Mouse (Mus musculus) limb, embryonic 14.5 days (tissue): Measurements from ENCODE around the gene Crybg2. TPM values are rescaled to one million over a fixed set of nuclear protein-coding genes. Genes with fewer than 3 reads are reported as not detected.

ENCODE experiments used
- ATAC-seq: fragments of 200-750 bp; cut with Nextera tagmentation; 2 replicates; pipeline ENCODE4 v1.8.0; 2017; ENCODE audit warnings: low read depth, moderate number of reproducible peaks, moderate TSS enrichment; ENCODE audit not compliant: low FRiP score
- DNase-seq: peaks from one replicate; pipeline ENCODE4 v3.0.0-alpha.2; 2015; ENCODE audit warnings: low spot score
- H3K27ac ChIP-seq: fragments of 300-500 bp; sonication (generic); replicated peaks from 2 replicates; pipeline ENCODE4 v1.5.1; 2014; ENCODE audit warnings: low read depth, mild to moderate bottlenecking, low read length, moderate library complexity, mixed read lengths
- H3K27me3 ChIP-seq: fragments of 300-500 bp; sonication (generic); 2 replicates; pipeline ENCODE4 v1.6.1; 2014; ENCODE audit warnings: low read length, mixed read lengths; ENCODE audit not compliant: control insufficient read depth, insufficient read depth
- H3K36me3 ChIP-seq: fragments of 300-500 bp; sonication (generic); 2 replicates; pipeline ENCODE4 v1.6.1; 2014; ENCODE audit warnings: mild to moderate bottlenecking, low read length, moderate library complexity, mixed read lengths; ENCODE audit not compliant: control insufficient read depth, insufficient read depth
- H3K4me1 ChIP-seq: fragments of 300-500 bp; sonication (generic); 2 replicates; pipeline ENCODE4 v1.6.1; 2014; ENCODE audit warnings: antibody characterized with exemption, low read length, mixed read lengths; ENCODE audit not compliant: control insufficient read depth, insufficient read depth
- H3K4me2 ChIP-seq: fragments of 300-500 bp; sonication (generic); replicated peaks from 2 replicates; pipeline ENCODE4 v1.6.1; 2014; ENCODE audit warnings: low read depth, mild to moderate bottlenecking, low read length, moderate library complexity; ENCODE audit not compliant: severe bottlenecking
- H3K4me3 ChIP-seq: fragments of 300-500 bp; sonication (generic); replicated peaks from 2 replicates; pipeline ENCODE4 v1.5.1; 2014; ENCODE audit warnings: low read length
- H3K9ac ChIP-seq: fragments of 300-500 bp; sonication (generic); 2 replicates; pipeline ENCODE4 v1.6.1; 2014; ENCODE audit warnings: mild to moderate bottlenecking, low read depth, low read length, moderate library complexity; ENCODE audit not compliant: severe bottlenecking
- H3K9me3 ChIP-seq: fragments of 300-500 bp; sonication (generic); 2 replicates; pipeline ENCODE4 v1.6.1; 2016; ENCODE audit warnings: low read length; ENCODE audit not compliant: control insufficient read depth
- POLR2A ChIP-seq: fragments of 200-500 bp; IDR thresholded peaks from 2 replicates; pipeline ENCODE4 v1.8.0; 2012; ENCODE audit warnings: inconsistent platforms, mild to moderate bottlenecking, moderate library complexity, borderline replicate concordance; ENCODE audit not compliant: insufficient read depth, insufficient read length; ENCODE audit errors: extremely low read depth
- WGBS: fragments of 180-500 bp; shearing (Covaris S2); extraction: QIAGEN DNeasy Blood & Tissue Kit; methylation state at CpG from one replicate; pipeline ENCODE4 v1.1.7; 2014; 5-methylcytosine and 5-hydroxymethylcytosine counted together
- polyA plus RNA-seq, 2 experiments: library from polyadenylated mRNA; depleted of rRNA in 1 of 2; stranded (reverse) in 1 of 2; unstranded in 1 of 2; fragments of >200 nt; fragmentation: Nextera tagmentation in 1 of 2; extraction: Ambion mirVana in 1 of 2; gene quantifications; 2 replicates each; pipeline versions ENCODE4 v1.2.1 to v1.2.3; 2012 to 2014

Gene Crybg2
- polyA plus RNA-seq, 2 experiments = 11.3 to 12.3 TPM

- Histone ChIP-seq H3K27me3 (no peaks in the 10 kb centered on the region), H3K27ac (no peak overlapping the region), H3K4me1 (peaks cover 19% of the 10 kb centered on the region), H3K36me3 (peaks cover 17% of the 10 kb centered on the region), H3K9ac (no peak overlapping the region), H3K4me3 (no peak overlapping the region), H3K4me2 (no peak overlapping the region), H3K9me3 (no peaks in the 10 kb centered on the region)
- ATAC-seq (no peak), DNase-seq (no peak)
- no peak for TF ChIP-seq POLR2A
- WGBS = 74% methylated on average over 8 of the region's 8 CpGs
Measured at GRCm38 (mm10) chr4:134132519-134133095, 72.0 kb downstream of the Crybg2 start.

- Histone ChIP-seq H3K9me3 (no peaks in the 10 kb centered on the region), H3K4me2 (no peak overlapping the region), H3K27me3 (no peaks in the 10 kb centered on the region), H3K9ac (no peak overlapping the region), H3K36me3 (peaks cover 13% of the 10 kb centered on the region), H3K4me1 (peaks cover 7% of the 10 kb centered on the region), H3K4me3 (no peak overlapping the region), H3K27ac (no peak overlapping the region)
- DNase-seq (no peak), ATAC-seq (no peak)
- 16% methylated on average over 3 of the region's 3 CpGs for WGBS
- TF ChIP-seq POLR2A = no peak
Measured at GRCm38 (mm10) chr4:134136280-134136926, 75.8 kb downstream of the Crybg2 start.

GRCm38 (mm10) chr4:134138857-134139256, 78.2 kb downstream of the Crybg2 start:
- no peak for TF ChIP-seq POLR2A
- Histone ChIP-seq H3K4me2 (no peak overlapping the region), H3K9ac (no peak overlapping the region), H3K36me3 (peaks cover 7% of the 10 kb centered on the region), H3K9me3 (no peaks in the 10 kb centered on the region), H3K27ac (no peak overlapping the region), H3K4me3 (no peak overlapping the region), H3K27me3 (no peaks in the 10 kb centered on the region), H3K4me1 (peaks cover 7% of the 10 kb centered on the region)
- DNase-seq = no peak
- 89% methylated on average over 2 of the region's 2 CpGs for WGBS
- no peak for ATAC-seq

Other genes starting within 250 kb of the Crybg2 start
- 25.1 and 28.4 TPM in 2 replicates for gene Rps6ka1, start 173.0 kb upstream of the Crybg2 start, polyA plus RNA-seq (2012; rRNA removed)
- 33.8 and 41.7 TPM in 2 replicates for gene Rps6ka1, start 173.0 kb upstream of the Crybg2 start, polyA plus RNA-seq (2014; fragmentation: Nextera tagmentation; extraction: Ambion mirVana)
- gene Hmgn2, start 92.2 kb upstream of the Crybg2 start, polyA plus RNA-seq (2012; rRNA removed) = 606 and 861 TPM in 2 replicates
- 2,302 and 2,334 TPM in 2 replicates for gene Hmgn2, start 92.2 kb upstream of the Crybg2 start, polyA plus RNA-seq (2014; fragmentation: Nextera tagmentation; extraction: Ambion mirVana)
- 47.6 and 54.0 TPM in 2 replicates for gene Dhdds, start 59.9 kb upstream of the Crybg2 start, polyA plus RNA-seq (2012; rRNA removed)
- 45.1 and 47.2 TPM in 2 replicates for gene Dhdds, start 59.9 kb upstream of the Crybg2 start, polyA plus RNA-seq (2014; fragmentation: Nextera tagmentation; extraction: Ambion mirVana)
- gene Lin28a, start 42.0 kb upstream of the Crybg2 start, polyA plus RNA-seq (2012; rRNA removed) = 0.11 and 0.37 TPM in 2 replicates
- gene Lin28a, start 42.0 kb upstream of the Crybg2 start, polyA plus RNA-seq (2014; fragmentation: Nextera tagmentation; extraction: Ambion mirVana) = 0.07 TPM in 1 of 2 replicates, not detected in the other
- 0.04 and 0.08 TPM in 2 replicates for gene Zfp683, start 7.0 kb upstream of the Crybg2 start, polyA plus RNA-seq (2012; rRNA removed)
- gene Zfp683, start 7.0 kb upstream of the Crybg2 start, polyA plus RNA-seq (2014; fragmentation: Nextera tagmentation; extraction: Ambion mirVana) = not detected in 2 replicates
- 9.0 and 10.3 TPM in 2 replicates for gene Cd52, start 34.3 kb downstream of the Crybg2 start, polyA plus RNA-seq (2012; rRNA removed)
- gene Cd52, start 34.3 kb downstream of the Crybg2 start, polyA plus RNA-seq (2014; fragmentation: Nextera tagmentation; extraction: Ambion mirVana) = 15.5 and 18.1 TPM in 2 replicates
- gene Ubxn11, start 41.8 kb downstream of the Crybg2 start, polyA plus RNA-seq (2012; rRNA removed) = 21.9 and 24.1 TPM in 2 replicates
- 7.6 and 12.0 TPM in 2 replicates for gene Ubxn11, start 41.8 kb downstream of the Crybg2 start, polyA plus RNA-seq (2014; fragmentation: Nextera tagmentation; extraction: Ambion mirVana)
- 325 and 365 TPM in 2 replicates for gene Sh3bgrl3, start 68.0 kb downstream of the Crybg2 start, polyA plus RNA-seq (2012; rRNA removed)
- gene Sh3bgrl3, start 68.0 kb downstream of the Crybg2 start, polyA plus RNA-seq (2014; fragmentation: Nextera tagmentation; extraction: Ambion mirVana) = 532 and 538 TPM in 2 replicates
- gene Cep85, start 126.3 kb downstream of the Crybg2 start, polyA plus RNA-seq (2012; rRNA removed) = 22.4 and 32.2 TPM in 2 replicates
- 40.3 and 46.5 TPM in 2 replicates for gene Cep85, start 126.3 kb downstream of the Crybg2 start, polyA plus RNA-seq (2014; fragmentation: Nextera tagmentation; extraction: Ambion mirVana)
- not detected in 2 replicates for gene Gm7534, start 142.2 kb downstream of the Crybg2 start, polyA plus RNA-seq (2012; rRNA removed)
- not detected in 2 replicates for gene Gm7534, start 142.2 kb downstream of the Crybg2 start, polyA plus RNA-seq (2014; fragmentation: Nextera tagmentation; extraction: Ambion mirVana)
- gene Catsper4, start 166.6 kb downstream of the Crybg2 start, polyA plus RNA-seq (2012; rRNA removed) = 0.06 and 0.16 TPM in 2 replicates
- not detected in 2 replicates for gene Catsper4, start 166.6 kb downstream of the Crybg2 start, polyA plus RNA-seq (2014; fragmentation: Nextera tagmentation; extraction: Ambion mirVana)
- 2.8 and 3.3 TPM in 2 replicates for gene Cnksr1, start 177.6 kb downstream of the Crybg2 start, polyA plus RNA-seq (2012; rRNA removed)
- 2.0 TPM in 2 replicates for gene Cnksr1, start 177.6 kb downstream of the Crybg2 start, polyA plus RNA-seq (2014; fragmentation: Nextera tagmentation; extraction: Ambion mirVana)
- 0.10 TPM in 1 of 2 replicates, not detected in the other for gene E130218I03Rik, start 182.8 kb downstream of the Crybg2 start, polyA plus RNA-seq (2012; rRNA removed)
- 0.67 and 0.76 TPM in 2 replicates for gene E130218I03Rik, start 182.8 kb downstream of the Crybg2 start, polyA plus RNA-seq (2014; fragmentation: Nextera tagmentation; extraction: Ambion mirVana)
- 15.8 and 18.1 TPM in 2 replicates for gene Zfp593, start 184.8 kb downstream of the Crybg2 start, polyA plus RNA-seq (2012; rRNA removed)
- gene Zfp593, start 184.8 kb downstream of the Crybg2 start, polyA plus RNA-seq (2014; fragmentation: Nextera tagmentation; extraction: Ambion mirVana) = 17.3 and 18.9 TPM in 2 replicates
- gene Gm30191, start 186.1 kb downstream of the Crybg2 start, polyA plus RNA-seq (2012; rRNA removed) = not detected in 2 replicates
- not detected in 2 replicates for gene Gm30191, start 186.1 kb downstream of the Crybg2 start, polyA plus RNA-seq (2014; fragmentation: Nextera tagmentation; extraction: Ambion mirVana)
- 9.7 and 13.1 TPM in 2 replicates for gene Grrp1, start 193.3 kb downstream of the Crybg2 start, polyA plus RNA-seq (2012; rRNA removed)
- gene Grrp1, start 193.3 kb downstream of the Crybg2 start, polyA plus RNA-seq (2014; fragmentation: Nextera tagmentation; extraction: Ambion mirVana) = 5.2 and 5.4 TPM in 2 replicates
- gene Pdik1l, start 227.1 kb downstream of the Crybg2 start, polyA plus RNA-seq (2012; rRNA removed) = 8.9 and 9.6 TPM in 2 replicates
- gene Pdik1l, start 227.1 kb downstream of the Crybg2 start, polyA plus RNA-seq (2014; fragmentation: Nextera tagmentation; extraction: Ambion mirVana) = 18.4 and 20.5 TPM in 2 replicates